Mouse (Mus musculus): ENCODE data around the gene Col8a1.

DNA sequence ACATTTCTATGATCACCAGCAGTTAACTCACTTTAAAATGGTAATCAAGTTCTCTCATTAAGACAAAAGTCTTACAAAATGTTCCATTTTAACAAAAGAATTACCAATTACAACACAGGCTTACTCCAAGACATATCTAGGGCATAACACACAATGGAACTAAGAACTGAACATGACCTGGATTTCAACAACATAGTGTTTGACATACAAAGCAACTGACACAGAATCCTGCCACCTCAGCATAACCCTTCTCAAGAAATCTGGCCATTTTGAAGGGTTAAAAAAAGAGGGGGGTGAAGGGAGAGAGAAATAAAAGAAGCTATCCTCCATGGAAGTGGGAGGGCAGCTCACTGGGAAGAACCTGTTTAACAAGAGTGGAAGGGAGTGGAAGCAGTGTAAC is 153.5 kb downstream of the Col8a1 start:
- TF ChIP-seq EP300 (IDR thresholded peaks at IDR 0.05; ENCODE audit: low read depth) = no peak
- TF ChIP-seq CTCF (IDR thresholded peaks at IDR 0.05; ENCODE audit: low read depth) = no peak
